Mouse (Mus musculus) limb, embryonic 14.5 days (tissue): ENCODE results near the gene Pecam1. TPM values are rescaled to one million over a fixed set of nuclear protein-coding genes. Genes with fewer than 3 reads are reported as not detected.

Experiments used
- ATAC-seq: fragments of 200-750 bp; cut with Nextera tagmentation; 2 replicates; pipeline ENCODE4 v1.8.0; 2017; ENCODE audit warnings: low read depth, moderate number of reproducible peaks, moderate TSS enrichment; ENCODE audit not compliant: low FRiP score
- DNase-seq: peaks from one replicate; pipeline ENCODE4 v3.0.0-alpha.2; 2015; ENCODE audit warnings: low spot score
- H3K27ac ChIP-seq: fragments of 300-500 bp; sonication (generic); replicated peaks from 2 replicates; pipeline ENCODE4 v1.5.1; 2014; ENCODE audit warnings: low read depth, mild to moderate bottlenecking, low read length, moderate library complexity, mixed read lengths
- H3K27me3 ChIP-seq: fragments of 300-500 bp; sonication (generic); 2 replicates; pipeline ENCODE4 v1.6.1; 2014; ENCODE audit warnings: low read length, mixed read lengths; ENCODE audit not compliant: control insufficient read depth, insufficient read depth
- H3K36me3 ChIP-seq: fragments of 300-500 bp; sonication (generic); 2 replicates; pipeline ENCODE4 v1.6.1; 2014; ENCODE audit warnings: mild to moderate bottlenecking, low read length, moderate library complexity, mixed read lengths; ENCODE audit not compliant: control insufficient read depth, insufficient read depth
- H3K4me1 ChIP-seq: fragments of 300-500 bp; sonication (generic); 2 replicates; pipeline ENCODE4 v1.6.1; 2014; ENCODE audit warnings: antibody characterized with exemption, low read length, mixed read lengths; ENCODE audit not compliant: control insufficient read depth, insufficient read depth
- H3K4me2 ChIP-seq: fragments of 300-500 bp; sonication (generic); replicated peaks from 2 replicates; pipeline ENCODE4 v1.6.1; 2014; ENCODE audit warnings: low read depth, mild to moderate bottlenecking, low read length, moderate library complexity; ENCODE audit not compliant: severe bottlenecking
- H3K4me3 ChIP-seq: fragments of 300-500 bp; sonication (generic); replicated peaks from 2 replicates; pipeline ENCODE4 v1.5.1; 2014; ENCODE audit warnings: low read length
- H3K9ac ChIP-seq: fragments of 300-500 bp; sonication (generic); 2 replicates; pipeline ENCODE4 v1.6.1; 2014; ENCODE audit warnings: mild to moderate bottlenecking, low read depth, low read length, moderate library complexity; ENCODE audit not compliant: severe bottlenecking
- H3K9me3 ChIP-seq: fragments of 300-500 bp; sonication (generic); 2 replicates; pipeline ENCODE4 v1.6.1; 2016; ENCODE audit warnings: low read length; ENCODE audit not compliant: control insufficient read depth
- POLR2A ChIP-seq: fragments of 200-500 bp; IDR thresholded peaks from 2 replicates; pipeline ENCODE4 v1.8.0; 2012; ENCODE audit warnings: inconsistent platforms, mild to moderate bottlenecking, moderate library complexity, borderline replicate concordance; ENCODE audit not compliant: insufficient read depth, insufficient read length; ENCODE audit errors: extremely low read depth
- WGBS: fragments of 180-500 bp; shearing (Covaris S2); extraction: QIAGEN DNeasy Blood & Tissue Kit; methylation state at CpG from one replicate; pipeline ENCODE4 v1.1.7; 2014; 5-methylcytosine and 5-hydroxymethylcytosine counted together
- polyA plus RNA-seq, 2 experiments: library from polyadenylated mRNA; depleted of rRNA in 1 of 2; stranded (reverse) in 1 of 2; unstranded in 1 of 2; fragments of >200 nt; fragmentation: Nextera tagmentation in 1 of 2; extraction: Ambion mirVana in 1 of 2; gene quantifications; 2 replicates each; pipeline versions ENCODE4 v1.2.1 to v1.2.3; 2012 to 2014

The Pecam1 gene
- 39.0 and 44.2 TPM in 2 replicates for polyA plus RNA-seq (2012; rRNA removed)
- polyA plus RNA-seq (2014; fragmentation: Nextera tagmentation; extraction: Ambion mirVana): 39.0 and 40.5 TPM in 2 replicates

GRCm38 (mm10) chr11:106750121-106750751, at the start of gene Pecam1:
Pecam1 (minus strand) TSS chr11:106750628.
- WGBS: 91% methylated on average over 13 of the region's 13 CpGs
- DNase-seq (no peak), ATAC-seq (no peak)
- H3K4me2 ChIP-seq: no peak within 1 kb of the TSS
- no peak within 1 kb of the TSS for H3K27ac ChIP-seq
- H3K4me3 ChIP-seq: no peak within 1 kb of the TSS
- no peaks in the 10 kb centered on the region for H3K4me1 ChIP-seq
- no peaks in the 10 kb centered on the region for H3K9me3 ChIP-seq
- H3K27me3 ChIP-seq: no peaks in the 10 kb centered on the region
- H3K36me3 ChIP-seq: no peaks in the 10 kb centered on the region
- no peak for TF ChIP-seq POLR2A
- no peak within 1 kb of the TSS for H3K9ac ChIP-seq

GRCm38 (mm10) chr11:106795679-106796078, 45.3 kb upstream of the Pecam1 start:
- no peaks in the 10 kb centered on the region for H3K27me3 ChIP-seq
- 0 out of 2 replicates have a peak overlapping the region, but pooled peaks have one; percentile 13 for H3K27ac ChIP-seq
- H3K36me3 ChIP-seq: peaks cover 57% of the 10 kb centered on the region
- 0 out of 2 replicates have a peak, but pooled peaks cover 5% of the 10 kb centered on the region for H3K4me1 ChIP-seq
- peak overlapping the region; percentile 25; the same call in 1 of the 2 replicates for H3K9ac ChIP-seq
- H3K9me3 ChIP-seq: no peaks in the 10 kb centered on the region
- no peak for TF ChIP-seq POLR2A
- peak; percentile 73 for DNase-seq
- no peak overlapping the region for H3K4me3 ChIP-seq
- H3K4me2 ChIP-seq: no peak overlapping the region
- WGBS: 20% methylated on average over 9 of the region's 9 CpGs
- peak; percentile 66 for ATAC-seq

DNA sequence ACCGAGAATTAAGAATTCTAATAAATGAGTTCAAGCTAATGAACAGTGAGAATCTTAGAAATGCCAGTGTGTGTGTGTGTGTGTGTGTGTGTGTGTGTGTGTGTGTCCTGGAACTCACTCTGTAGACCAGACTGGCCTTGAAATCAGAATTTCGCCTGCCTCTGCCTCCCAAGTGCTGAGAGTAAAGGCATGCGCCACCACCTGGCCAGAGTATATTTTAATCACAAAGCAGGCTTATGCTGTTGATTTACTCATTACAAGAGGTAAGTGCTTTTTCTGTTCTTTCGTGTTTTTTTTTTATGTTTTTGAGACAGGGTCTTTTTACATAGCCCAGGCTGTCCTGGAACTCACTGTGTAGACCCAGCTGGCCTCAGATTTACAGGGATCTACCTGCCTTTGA, 43.4 kb upstream of the Pecam1 start:
- Histone ChIP-seq H3K27ac (no peak overlapping the region), H3K4me2 (no peak overlapping the region), H3K27me3 (no peaks in the 10 kb centered on the region), H3K4me3 (no peak overlapping the region), H3K4me1 (peaks cover 5% of the 10 kb centered on the region; the same call in 1 of the 2 replicates), H3K9me3 (no peaks in the 10 kb centered on the region), H3K9ac (no peak overlapping the region), H3K36me3 (peaks cover 42% of the 10 kb centered on the region)
- TF ChIP-seq POLR2A: no peak
- 75% methylated on average over 4 of the region's 4 CpGs for WGBS
- DNase-seq: no peak
- no peak for ATAC-seq

GRCm38 (mm10) chr11:106789649-106790048, 39.2 kb upstream of the Pecam1 start:
- Histone ChIP-seq H3K36me3 (peaks cover 44% of the 10 kb centered on the region), H3K4me3 (peak overlapping the region; percentile 95), H3K27ac (peak overlapping the region; percentile 99), H3K9me3 (no peaks in the 10 kb centered on the region), H3K27me3 (no peaks in the 10 kb centered on the region), H3K9ac (peak overlapping the region; percentile 99), H3K4me1 (peaks cover 13% of the 10 kb centered on the region), H3K4me2 (peak overlapping the region; percentile 59)
- peak; percentile 50 for DNase-seq
- no peak for TF ChIP-seq POLR2A
- WGBS: 3% methylated on average over 6 of the region's 6 CpGs
- ATAC-seq: no peak

GRCm38 (mm10) chr11:106788775-106789459, 38.5 kb upstream of the Pecam1 start, which contains the start of the genes Ddx5 and Cep95:
Ddx5 (minus strand) TSS chr11:106789185.
Cep95 (plus strand) TSS chr11:106789252.
- no peaks in the 10 kb centered on the region for H3K27me3 ChIP-seq
- WGBS: under 1% methylated on average over 56 of the region's 58 CpGs
- peaks cover 48% of the 10 kb centered on the region for H3K36me3 ChIP-seq
- peak; percentile 80; the same call in 1 of the 2 replicates for TF ChIP-seq POLR2A
- peak within 1 kb of the TSS; percentile 99 for H3K27ac ChIP-seq
- ATAC-seq (peak; percentile 94), DNase-seq (peak; percentile 96)
- H3K9ac ChIP-seq: peak within 1 kb of the TSS; percentile 99
- H3K4me2 ChIP-seq: peak within 1 kb of the TSS; percentile 59
- H3K4me3 ChIP-seq: peak within 1 kb of the TSS; percentile 95
- peaks cover 13% of the 10 kb centered on the region for H3K4me1 ChIP-seq
- H3K9me3 ChIP-seq: no peaks in the 10 kb centered on the region
